23 mouse cellular contexts compared by ENCODE assay signal in genomic region chr13:20157529-20157928, GRCm38 (mm10).
DNase-seq lines count a peak whose midpoint lies in the region; TF ChIP-seq lines count a peak whose summit lies in the region.
"Had no signal": no experiment of that assay in that cellular context is flagged by ENCODE, and none has a peak within 500 bp of the region (broad histone marks: within the 10 kb centered on the region; RNA-seq: fewer than 3 reads in every experiment).

No protein-coding gene starts in this region.

- no peak overlapping the region for H3K4me3 ChIP-seq in small intestine, adult 2 months (ENCODE audit: low read depth, low read length)
- H3K4me3 ChIP-seq: embryonic facial prominence, embryonic 10.5 days; embryonic facial prominence, embryonic 12.5 days; forebrain, embryonic 13.5 days; forebrain, embryonic 15.5 days had no signal

- no peak for TF ChIP-seq POLR2A in small intestine, adult 2 months (IDR thresholded peaks at IDR 0.05; ENCODE audit: low read depth, low read length)

- WGBS in small intestine, adult 2 months: 29% methylated on average over 5 of the region's 5 CpGs

- H3K27ac ChIP-seq in small intestine, adult 2 months (ENCODE audit: insufficient read depth, low read depth, low read length): 0 out of 2 replicates have a peak overlapping the region, but pooled peaks have one; percentile 3
- H3K27ac ChIP-seq: embryonic facial prominence, embryonic 10.5 days; embryonic facial prominence, embryonic 12.5 days; forebrain, embryonic 13.5 days; forebrain, embryonic 15.5 days had no signal

- TF ChIP-seq CTCF in small intestine, adult 2 months (IDR thresholded peaks at IDR 0.05; ENCODE audit: extremely low read depth, insufficient read length, insufficient replicate concordance, low read depth, low read length): no peak

- no peaks in the 10 kb centered on the region for H3K36me3 ChIP-seq in small intestine, adult 2 months (ENCODE audit: control insufficient read depth, insufficient read depth, low read length)
- H3K36me3 ChIP-seq: embryonic facial prominence, embryonic 10.5 days; embryonic facial prominence, embryonic 12.5 days; forebrain, embryonic 15.5 days; G1E had no signal

- peak; percentile 54 for DNase-seq in adrenal gland, adult 2 months
- no peak for DNase-seq in adrenal gland, postnatal 4 days (ENCODE audit: low spot score in 2 of 2)
- peak; percentile 23 for DNase-seq in adrenal gland, postnatal 10 days
- DNase-seq in adrenal gland, postnatal 25 days: no peak
- DNase-seq in testis, postnatal 14 days (ENCODE audit: low spot score): peak; percentile 24
- no peak for DNase-seq in testis, postnatal 10 days (ENCODE audit: low spot score)
- no peak for DNase-seq in left cerebral cortex, adult 18-20 months (ENCODE audit: low spot score in 2 of 2)
- DNase-seq: B cell, adult 2 months; cerebellum, adult 11 months; cerebellum, adult 18-20 months; cerebellum, adult 8-10 months; cerebellum, adult 9-11 months; cerebellum, postnatal 14 days; cerebellum, postnatal 36 days; forebrain, postnatal 0 days had no signal

- no peaks in the 10 kb centered on the region for H3K27me3 ChIP-seq in small intestine, adult 2 months (ENCODE audit: control insufficient read depth, insufficient read depth, low read length)
- H3K27me3 ChIP-seq: CH12.LX; embryonic facial prominence, embryonic 12.5 days; forebrain, embryonic 13.5 days; forebrain, embryonic 15.5 days; Patski had no signal

- peaks cover 16% of the 10 kb centered on the region; the same call in 1 of the 2 replicates for H3K4me1 ChIP-seq in small intestine, adult 2 months (ENCODE audit: control insufficient read depth, insufficient read depth, insufficient read length, low read length)
- H3K4me1 ChIP-seq: embryonic facial prominence, embryonic 10.5 days; embryonic facial prominence, embryonic 12.5 days; forebrain, embryonic 13.5 days; forebrain, embryonic 15.5 days had no signal

Comparison
In these comparisons a context has a peak if more than half of its experiments do, and no peak if none do; other contexts are left out.
1. DNase-seq: peak in adrenal gland, adult 2 months (single experiment), adrenal gland, postnatal 10 days (single experiment) and testis, postnatal 14 days (single experiment); none in adrenal gland, postnatal 4 days (0 of 2), adrenal gland, postnatal 25 days (single experiment), testis, postnatal 10 days (single experiment) and left cerebral cortex, adult 18-20 months (0 of 2).